Mouse (Mus musculus): Measurements from ENCODE around the gene Mgat5. TPM values are rescaled to one million over a fixed set of nuclear protein-coding genes. Genes with fewer than 3 reads are reported as not detected.
A peak's percentile ranks its signal among the peaks of the same experiment; 100 is the strongest.

The Mgat5 gene
- total RNA-seq (2021) = 1 to 10 TPM; 2.1 to 2.5 TPM
- long read RNA-seq, experiment 1, partial matches to known transcripts = 1 of 1 reads
- long read RNA-seq, experiment 1, other reads (novel, unspliced or antisense) = 0 of 1 reads
- long read RNA-seq, experiment 2 = 0 reads

DNA sequence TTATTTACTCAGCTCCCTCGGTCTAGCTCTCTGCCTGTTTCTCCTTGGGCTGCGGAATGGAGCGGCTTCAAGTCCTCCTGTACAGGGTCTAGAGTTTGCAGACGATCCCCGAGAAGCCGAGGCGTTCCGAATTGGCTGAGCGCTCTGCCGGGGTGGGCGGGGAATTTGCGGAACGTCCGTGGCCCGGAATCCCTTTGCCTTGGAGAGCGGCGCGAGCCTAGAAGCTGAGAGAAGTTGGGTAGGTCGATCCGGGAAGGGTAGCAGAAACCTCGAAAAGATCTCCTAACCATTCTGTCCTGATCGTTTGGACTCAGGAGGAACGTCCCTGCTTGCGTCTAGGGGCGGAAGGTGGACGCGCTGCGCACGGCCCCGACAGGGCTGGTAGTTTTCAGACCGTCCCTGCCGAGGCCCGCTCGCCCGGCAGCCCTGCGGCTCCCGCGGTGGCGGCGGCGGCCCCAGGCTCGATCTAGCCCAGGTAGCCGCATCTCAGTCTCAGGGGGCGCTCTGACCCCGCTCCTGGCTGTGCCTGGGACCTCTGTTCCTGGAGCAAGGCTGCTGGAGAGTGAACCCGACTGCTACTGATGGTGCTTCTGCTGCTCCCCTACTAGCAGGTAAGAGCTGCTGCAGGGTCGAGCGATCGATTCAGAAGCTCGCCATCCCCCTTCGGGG, at the start of gene Mgat5:
Gene Mgat5 (plus strand): TSS at position 199 of the 669 bp plus-strand sequence.
- intact Hi-C loops (cut with DNase I; ENCODE audit: low total_unique reads) = loop anchor here (2.0 to 10.0 kb wide), 2 partner anchors 190 to 254 kb away; no protein-coding TSS in a partner anchor

DNA sequence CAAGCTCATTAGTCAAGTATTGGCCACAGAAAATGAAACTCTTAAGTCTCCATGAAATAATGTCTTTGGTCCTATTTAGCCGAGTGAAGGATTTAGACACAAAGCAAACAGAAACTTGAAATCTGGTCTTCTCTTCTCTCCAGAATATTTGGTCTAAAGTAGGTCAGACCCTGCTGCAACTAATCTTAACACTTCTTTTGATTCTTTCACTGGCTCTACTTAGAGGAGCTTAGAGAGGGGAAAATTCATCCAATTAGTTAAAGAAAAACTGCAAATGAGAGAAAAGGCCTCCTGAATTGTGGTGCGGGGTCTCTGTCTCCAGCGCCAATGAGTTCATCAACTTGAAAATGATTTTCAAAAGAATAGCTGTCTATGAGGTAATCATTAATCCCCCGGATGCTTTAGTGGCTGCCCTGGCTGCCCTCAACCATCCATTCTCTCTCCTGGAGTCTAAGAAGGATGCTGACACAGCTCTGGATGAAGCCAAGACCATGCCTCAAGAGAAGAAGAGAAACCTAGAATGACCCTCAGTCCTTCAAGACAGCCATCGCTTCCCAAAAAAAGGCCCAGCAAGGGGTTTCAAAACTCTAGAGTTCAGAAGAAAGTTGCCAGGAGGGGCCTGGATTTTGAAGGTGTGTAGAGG, 44.6 kb upstream of the Mgat5 start:
- intact Hi-C loops (cut with DNase I; ENCODE audit: low total_unique reads) = no loop called here
- no peak for DNase-seq

More for the DNA sequence above, at the start of gene Mgat5:
- peak; percentile 89 for DNase-seq

DNA sequence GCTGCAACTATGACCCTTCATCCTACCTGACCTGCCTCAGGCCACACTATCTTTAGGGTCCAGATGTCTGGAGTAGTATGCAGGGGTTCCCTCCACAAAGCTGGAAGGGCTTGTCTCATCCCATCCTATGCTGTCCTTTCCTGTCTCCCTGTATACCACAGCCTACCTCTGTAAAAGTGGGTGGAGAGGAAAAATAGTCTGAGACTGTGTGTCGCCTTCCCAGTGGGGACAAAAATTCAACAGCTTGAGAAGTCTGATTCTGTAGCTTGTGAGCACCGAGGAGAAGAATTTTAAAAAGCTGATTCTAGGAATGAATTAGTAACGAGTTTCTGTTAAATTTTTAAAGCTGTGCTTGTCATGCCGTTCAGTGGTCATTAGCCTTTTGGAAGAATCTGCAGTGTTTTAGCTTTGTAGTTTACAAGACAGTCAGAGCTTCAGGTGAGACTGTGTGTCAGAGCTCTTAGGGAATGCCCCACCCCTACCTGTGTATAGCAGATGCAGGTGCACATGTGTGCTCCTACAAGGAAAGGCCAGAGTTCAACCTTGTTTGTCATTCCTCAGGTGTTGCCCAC, 40.1 kb upstream of the Mgat5 start:
- intact Hi-C loops (cut with DNase I; ENCODE audit: low total_unique reads) = no loop called here
- DNase-seq = no peak

DNA sequence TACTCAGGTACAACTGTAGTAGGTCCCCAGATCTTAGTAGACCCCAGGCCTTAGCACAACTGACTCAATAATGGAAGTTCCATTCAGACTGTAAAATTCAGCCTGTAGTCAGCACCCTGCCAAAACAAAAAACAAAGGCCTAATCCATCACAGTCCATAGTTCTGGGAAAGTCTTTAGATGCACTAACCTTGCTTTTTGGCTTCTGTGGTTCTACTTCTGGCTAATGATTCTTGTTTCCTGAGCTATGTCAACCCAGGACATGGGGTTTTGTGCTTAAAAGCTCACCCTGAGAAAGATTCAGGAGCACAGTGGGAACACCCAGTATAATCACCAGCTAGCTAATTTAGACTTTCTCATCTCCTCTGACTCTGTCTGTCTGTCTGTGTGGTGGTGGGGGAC, 38.3 kb upstream of the Mgat5 start:
- intact Hi-C loops (cut with DNase I; ENCODE audit: low total_unique reads) = no loop called here
- DNase-seq = no peak

DNA sequence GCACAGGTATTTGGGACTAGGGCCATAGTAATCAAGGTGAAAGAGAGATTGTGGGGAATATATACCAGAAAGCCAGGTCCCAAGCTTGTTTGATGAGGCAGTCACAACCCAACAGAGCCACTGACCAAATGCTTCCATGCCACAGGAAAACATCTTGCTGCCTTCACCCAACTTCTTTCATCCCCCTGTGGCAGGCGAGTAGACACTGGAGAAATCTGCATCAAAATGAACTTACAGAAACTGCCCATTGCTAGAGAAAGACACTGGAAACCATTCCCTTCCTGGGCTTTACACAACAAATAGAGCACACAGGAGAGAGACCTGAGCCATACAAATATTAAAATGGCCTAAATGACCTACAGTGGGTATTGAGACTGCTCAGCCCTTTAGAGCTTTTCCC, 37.2 kb upstream of the Mgat5 start:
- intact Hi-C loops (cut with DNase I; ENCODE audit: low total_unique reads) = no loop called here
- DNase-seq = no peak

DNA sequence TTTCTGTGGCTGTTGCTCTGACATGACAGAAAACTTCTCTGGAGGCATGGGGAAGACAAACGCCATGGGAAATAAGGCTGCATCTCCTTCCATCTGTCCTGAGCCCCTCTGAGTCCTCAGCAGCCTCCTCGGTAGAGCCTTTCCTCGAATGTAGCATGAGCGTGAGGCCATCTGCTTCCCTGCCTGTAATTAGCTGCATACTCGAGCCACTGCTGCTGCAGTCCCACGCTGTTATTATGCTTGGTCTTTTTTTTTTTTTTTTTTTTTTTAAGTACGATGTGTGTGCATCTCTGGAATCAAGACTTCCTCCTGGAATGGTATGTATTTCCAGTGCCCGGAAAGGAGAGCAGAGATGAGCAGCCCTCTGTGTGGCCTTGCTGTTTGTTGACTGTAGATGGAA, 36.6 kb upstream of the Mgat5 start:
- no peak for DNase-seq

DNA sequence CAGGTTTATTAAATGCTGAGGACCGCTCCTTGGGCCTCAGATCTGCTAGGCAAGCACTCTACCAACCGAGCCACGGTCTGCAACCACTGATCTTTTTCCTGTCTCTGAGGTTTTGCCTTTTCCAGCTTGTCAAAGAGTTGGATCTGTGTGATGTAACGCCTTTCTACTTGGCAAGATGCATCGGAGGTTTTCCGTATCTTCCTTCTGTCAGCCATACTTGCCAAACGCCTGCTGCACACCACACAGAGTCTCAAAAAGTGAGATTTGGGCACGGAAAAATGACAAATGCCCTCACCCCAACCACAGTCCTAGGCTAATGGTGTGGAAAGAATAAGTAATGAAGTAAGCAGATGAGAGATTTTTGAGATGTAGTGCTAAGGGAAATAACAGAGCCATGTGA, 35.3 kb upstream of the Mgat5 start:
- intact Hi-C loops (cut with DNase I; ENCODE audit: low total_unique reads) = no loop called here
- DNase-seq = no peak

More for the DNA sequence above, 36.6 kb upstream of the Mgat5 start:
- intact Hi-C loops (cut with DNase I; ENCODE audit: low total_unique reads) = no loop called here

DNA sequence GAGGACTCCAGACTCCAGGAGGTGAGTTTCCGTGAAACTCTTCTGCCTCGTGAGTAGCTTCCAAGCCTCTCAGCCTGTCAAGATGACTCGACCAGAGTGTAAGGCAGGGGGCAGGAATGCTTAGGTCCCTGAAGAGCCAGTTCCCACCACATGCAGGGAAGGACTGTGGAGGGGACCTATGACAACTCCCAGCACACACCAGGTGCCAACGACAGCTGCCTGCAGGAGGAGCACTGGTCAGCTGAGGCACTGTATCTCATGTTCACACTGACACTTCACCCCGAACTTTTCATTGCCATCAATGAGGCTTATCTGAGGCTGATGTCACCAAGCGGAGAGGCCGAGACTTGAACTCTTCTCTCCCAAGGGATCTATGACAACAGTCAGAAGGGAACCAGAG, 33.5 kb upstream of the Mgat5 start:
- intact Hi-C loops (cut with DNase I; ENCODE audit: low total_unique reads) = no loop called here
- DNase-seq = no peak

DNA sequence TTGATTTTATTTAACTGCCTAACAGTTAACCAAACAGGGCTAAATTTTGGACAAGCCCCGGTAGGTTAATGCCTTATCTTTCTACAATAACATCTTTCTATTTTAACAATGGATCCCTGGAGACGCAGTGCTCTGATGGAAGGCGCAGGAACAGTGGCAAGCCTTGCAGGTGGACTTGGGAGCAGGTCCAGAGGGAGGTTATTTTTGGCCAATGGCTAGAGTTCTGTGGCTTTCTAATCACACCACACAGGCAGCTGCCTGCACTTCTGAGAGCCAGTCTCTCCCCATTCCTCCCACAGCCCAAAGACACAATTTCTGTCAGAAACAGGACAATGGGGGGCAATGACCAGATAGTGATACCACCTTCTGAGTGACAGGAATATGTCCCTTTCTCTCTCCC, 31.4 kb upstream of the Mgat5 start:
- no peak for DNase-seq
- intact Hi-C loops (cut with DNase I; ENCODE audit: low total_unique reads) = no loop called here

DNA sequence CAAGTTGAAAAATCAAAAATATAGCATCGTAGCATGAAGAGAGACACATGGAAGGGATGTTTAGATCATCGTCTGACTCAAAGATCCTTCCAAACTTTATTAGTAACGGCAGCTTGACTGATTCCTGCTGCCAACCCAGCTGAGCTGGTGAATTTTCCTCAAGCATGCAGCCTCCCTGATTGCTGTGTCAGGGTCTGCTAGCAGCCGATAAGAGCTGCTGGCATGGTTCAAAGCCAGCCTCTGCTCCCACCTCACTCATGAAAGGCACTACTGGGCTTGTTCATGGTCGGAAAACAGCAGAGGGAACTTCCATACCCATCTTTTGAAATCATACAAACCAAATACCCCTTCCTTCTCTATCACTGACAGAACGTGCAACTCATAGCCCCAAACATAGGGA, 12.4 kb upstream of the Mgat5 start:
- intact Hi-C loops (cut with DNase I; ENCODE audit: low total_unique reads) = no loop called here
- no peak for DNase-seq

DNA sequence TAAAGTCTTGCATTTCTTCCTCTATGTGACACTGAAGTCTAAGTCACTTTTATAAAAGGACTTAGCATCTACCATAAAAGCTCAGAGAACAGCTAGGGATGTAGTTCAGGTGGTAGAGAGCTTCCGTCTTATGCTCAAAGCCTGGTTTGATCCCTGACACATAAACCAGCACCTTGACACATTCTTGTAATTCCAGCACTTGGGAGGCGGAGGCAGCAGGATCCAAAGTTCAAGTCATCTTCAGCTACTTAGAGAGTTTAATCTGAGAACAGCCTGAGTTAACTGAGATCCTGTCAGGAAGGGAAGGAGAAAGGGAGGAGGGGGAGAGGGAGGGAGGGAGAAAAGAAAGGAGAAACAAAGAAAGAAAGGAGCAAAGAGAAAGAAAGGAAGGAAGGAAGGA, 5.6 kb upstream of the Mgat5 start:
- intact Hi-C loops (cut with DNase I; ENCODE audit: low total_unique reads) = no loop called here
- no peak for DNase-seq

DNA sequence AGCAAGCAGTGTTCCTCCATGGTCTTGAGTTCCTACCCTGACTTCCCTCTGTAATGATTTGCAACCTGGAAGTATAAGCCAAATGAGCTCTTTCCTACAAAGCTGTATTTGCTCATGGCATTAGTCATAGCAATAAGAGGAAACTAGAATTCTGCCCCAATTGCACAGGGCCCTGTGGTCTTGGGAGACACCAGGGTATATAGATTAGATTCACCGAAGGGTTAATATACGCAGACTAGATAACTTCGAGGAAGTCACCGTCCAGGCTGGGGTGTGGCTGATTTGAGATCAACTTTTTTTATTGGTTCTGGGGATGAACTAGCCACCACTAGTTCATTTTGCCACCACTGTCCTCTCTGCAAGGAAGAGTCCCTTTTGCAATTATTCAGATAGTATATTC, 2.5 kb upstream of the Mgat5 start:
- intact Hi-C loops (cut with DNase I; ENCODE audit: low total_unique reads) = loop anchor here (10.0 kb wide), 1 partner anchor 188 kb away; no protein-coding TSS in a partner anchor
- no peak for DNase-seq

DNA sequence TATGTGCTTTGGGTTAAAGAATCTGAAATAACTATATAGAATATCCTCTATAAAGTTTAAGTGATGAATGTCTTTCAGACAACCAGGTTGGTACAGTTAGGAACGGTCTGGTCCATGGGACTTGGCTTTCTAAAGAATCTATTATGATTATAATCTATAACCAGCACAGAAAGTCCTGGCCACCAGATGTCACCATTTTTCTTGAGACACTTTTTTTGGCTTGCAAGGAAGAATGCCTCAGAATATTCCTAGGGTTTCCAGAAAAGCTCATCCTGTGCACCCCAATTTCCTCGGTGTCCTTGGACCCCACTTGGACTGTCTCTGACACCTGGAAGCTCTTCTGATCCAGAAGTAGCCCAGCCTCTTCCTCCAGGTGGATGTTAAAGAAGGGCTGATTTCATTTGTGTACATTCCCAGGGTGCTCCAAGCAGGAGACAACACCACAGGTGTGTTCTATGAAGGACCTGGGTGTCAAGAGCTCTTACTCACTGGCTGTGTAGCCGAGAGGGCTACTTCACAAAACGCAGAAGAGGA, 1.5 kb upstream of the Mgat5 start:
- DNase-seq = peak; percentile 11
- intact Hi-C loops (cut with DNase I; ENCODE audit: low total_unique reads) = loop anchor here (10.0 kb wide), 1 partner anchor 188 kb away; no protein-coding TSS in a partner anchor

DNA sequence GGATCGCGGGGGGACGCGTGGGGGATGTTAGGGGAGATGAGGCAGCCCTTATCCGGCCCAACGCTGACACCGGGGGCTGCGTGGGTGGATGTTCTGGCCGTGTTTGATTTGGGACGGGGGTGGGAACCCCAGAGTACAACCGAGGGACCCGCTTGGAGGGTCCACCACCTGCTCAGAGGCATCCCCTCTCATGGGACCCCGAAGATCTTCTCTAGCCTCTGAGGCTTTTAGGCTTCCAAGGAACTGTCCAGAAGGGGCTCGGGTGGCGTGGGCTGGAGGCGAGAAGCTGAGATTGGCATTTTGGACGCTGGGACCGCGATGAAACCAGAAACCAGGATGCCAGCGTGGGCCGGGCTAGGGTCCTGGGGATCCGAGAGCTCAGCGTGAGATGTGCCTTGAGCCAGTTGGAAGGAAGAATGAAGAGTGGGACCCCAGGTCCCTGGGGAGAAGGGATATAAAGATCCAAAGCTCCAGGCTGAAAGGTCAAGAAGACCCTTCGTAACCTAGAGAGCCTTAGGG, 745 bp downstream of the Mgat5 start:
- no peak for DNase-seq
- intact Hi-C loops (cut with DNase I; ENCODE audit: low total_unique reads) = loop anchor here (2.0 to 10.0 kb wide), 2 partner anchors 191 to 253 kb away; no protein-coding TSS in a partner anchor

DNA sequence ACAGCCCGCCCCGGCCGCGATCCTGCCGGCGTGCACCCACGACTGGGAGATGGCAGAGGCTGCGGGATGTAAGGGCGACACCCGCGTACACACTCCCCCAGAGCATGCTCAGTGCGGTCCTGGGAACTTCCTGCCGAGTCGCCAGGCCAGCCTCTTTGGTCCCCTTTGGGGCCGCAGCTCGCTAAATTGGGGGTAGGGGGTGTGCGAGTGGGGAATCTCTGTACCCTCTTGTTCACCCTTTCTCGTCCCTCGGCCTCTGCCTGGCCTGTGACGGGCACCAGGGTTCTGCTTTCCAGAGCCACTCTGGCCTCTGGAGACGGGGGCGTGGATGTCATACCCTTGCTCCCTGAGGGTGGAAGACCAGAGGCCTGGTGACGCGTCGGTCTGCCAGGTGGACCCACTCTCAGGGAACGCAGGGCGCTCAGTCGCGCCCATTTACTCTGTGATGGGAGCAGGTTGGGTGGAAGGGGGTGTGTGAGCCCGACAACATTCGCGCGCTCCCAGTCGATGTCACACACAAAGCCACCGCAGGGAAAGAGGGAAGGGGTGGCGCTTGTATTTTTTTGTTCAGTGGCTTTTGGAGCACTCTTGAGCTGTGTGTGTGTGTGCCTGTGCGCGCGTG, 1.3 kb downstream of the Mgat5 start:
- intact Hi-C loops (cut with DNase I; ENCODE audit: low total_unique reads) = loop anchor here (10.0 kb wide), 1 partner anchor 191 kb away; no protein-coding TSS in a partner anchor
- peak; percentile 31 for DNase-seq

DNA sequence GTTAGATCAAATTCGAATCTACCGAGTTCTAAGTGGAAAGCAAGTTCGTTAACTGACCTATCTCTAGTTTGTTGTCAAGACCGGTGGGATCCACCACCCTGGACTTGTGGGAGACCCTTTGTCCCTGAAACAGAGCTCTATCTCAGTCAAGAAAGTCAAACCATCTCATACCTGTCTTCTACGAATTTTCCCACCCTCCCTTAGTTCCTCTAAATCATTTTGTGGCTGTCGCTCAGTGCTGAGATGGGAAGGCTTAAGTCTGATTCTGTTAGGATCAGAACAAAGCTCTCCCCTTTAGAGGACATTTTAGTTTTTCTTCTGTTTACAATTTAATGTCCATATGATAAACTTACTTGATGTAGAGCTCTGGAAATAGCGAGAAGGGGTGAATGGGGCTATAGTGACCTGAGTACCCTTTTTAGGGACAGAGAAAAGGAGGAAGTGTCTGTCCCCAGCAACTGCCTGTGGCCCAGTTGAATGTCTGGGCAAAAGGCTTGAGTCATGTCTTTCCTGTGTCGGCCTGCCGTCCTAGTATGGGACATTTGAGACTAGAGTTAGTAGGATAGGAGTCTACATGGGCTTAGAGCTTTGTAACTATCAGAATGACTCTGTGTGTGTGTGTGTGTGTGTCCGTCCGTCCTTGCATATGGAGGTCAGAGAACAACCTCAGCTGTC, 2.2 kb downstream of the Mgat5 start:
- DNase-seq = no peak
- intact Hi-C loops (cut with DNase I; ENCODE audit: low total_unique reads) = loop anchor here (10.0 kb wide), 1 partner anchor 192 kb away; no protein-coding TSS in a partner anchor

DNA sequence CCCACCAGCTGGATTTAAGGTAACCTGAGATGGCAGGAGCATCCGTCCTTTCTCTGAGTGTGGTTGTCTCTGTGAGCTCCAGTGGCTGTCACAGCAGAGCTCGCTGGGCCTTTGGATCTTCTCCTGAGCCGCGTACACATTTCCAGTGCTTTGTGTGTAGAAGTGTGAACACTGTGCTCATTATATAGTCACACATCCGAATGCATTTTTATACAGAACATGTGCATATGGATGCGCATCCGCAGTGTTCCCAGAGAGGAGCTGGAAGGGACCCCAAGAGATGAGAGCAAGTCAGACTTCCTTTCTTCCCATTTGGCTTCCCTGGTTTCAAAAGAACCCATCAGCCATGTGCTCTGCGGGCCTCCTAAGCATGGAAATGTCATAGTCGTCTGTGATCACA, 3.4 kb downstream of the Mgat5 start:
- no peak for DNase-seq
- intact Hi-C loops (cut with DNase I; ENCODE audit: low total_unique reads) = loop anchor here (10.0 kb wide), 1 partner anchor 193 kb away; no protein-coding TSS in a partner anchor

DNA sequence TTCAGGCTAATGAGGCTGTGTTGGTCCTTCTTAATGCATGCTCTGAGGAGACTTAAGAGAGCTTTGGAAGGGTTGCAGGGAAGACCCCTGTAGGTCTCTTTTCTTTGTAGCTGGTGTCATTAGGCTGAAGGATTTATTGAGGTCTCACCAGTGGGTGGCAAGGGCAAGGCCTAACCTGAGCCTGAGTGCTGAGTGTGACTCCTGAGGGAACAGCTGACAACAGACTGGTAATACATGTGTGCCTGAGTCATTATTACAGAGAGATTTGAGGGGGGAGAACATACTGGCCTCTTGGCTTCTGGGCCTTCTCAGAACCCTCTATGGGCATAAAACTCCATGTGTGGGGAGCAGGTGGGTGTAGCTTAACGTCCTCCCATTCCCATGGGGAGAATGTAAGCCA, 8.0 kb downstream of the Mgat5 start:
- intact Hi-C loops (cut with DNase I; ENCODE audit: low total_unique reads) = no loop called here
- no peak for DNase-seq

DNA sequence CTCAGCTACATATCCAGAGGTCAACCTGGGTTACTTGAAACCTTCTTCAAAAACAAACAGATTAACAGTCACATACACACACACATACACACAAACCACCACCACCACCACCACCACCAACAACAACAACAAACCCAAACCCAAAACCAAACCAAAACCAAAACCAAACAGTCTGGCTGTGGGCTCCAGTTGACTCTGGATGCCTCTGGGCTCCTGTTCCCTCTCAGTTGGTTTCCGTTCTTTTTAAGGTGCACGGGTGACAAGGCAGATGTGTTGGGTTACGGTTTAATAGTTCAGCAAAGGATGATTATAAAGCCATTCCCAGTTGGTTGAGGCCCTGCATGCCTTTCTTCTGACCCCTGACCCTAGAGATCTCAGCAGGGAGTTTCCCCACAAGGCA, 8.6 kb downstream of the Mgat5 start:
- no peak for DNase-seq
- intact Hi-C loops (cut with DNase I; ENCODE audit: low total_unique reads) = no loop called here
